Mouse (Mus musculus): ENCODE results near the gene Ddx49.

The Ddx49 gene

DNA sequence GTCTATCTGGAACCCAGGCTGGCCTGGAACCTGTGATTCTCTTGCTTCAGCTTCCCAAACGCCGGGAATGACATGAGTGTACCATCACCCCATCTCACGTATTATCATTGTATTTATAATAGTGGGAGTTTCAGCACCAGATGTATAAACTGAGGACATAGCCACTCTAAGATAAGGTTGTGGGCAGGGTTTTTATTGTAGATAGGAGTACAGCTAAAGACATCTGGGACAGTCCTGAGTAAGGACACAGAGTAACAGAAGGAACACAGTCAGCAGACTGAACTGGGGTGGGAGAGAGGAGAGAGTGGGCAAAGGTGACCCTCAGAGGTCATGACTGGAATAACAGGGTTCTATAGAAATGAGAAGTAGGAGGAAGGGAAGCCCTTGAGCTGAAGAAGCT, 34.6 kb downstream of the Ddx49 start:
- DNase-seq (ENCODE audit: extremely low spot score): no peak

DNA sequence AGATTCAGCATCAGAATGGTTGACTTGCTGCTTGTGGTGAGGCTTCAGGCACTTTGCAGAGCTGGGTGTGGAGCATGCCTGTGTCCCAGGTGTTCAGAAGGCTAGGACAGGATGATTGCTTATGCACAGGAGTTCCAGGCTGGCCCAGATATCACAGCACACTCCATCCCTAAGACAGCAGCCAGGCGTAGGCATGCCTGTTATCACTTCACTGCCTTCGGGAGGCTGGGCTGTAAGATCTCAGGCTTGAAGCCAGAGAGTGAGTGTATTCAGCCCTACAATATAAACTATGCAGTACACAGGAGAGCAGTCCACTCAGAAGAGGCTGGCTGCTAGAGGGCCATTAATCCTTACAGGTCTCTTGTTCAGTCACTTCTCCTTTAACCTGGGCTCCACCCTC, 43.2 kb downstream of the Ddx49 start:
- no peak for DNase-seq (ENCODE audit: extremely low spot score)

DNA sequence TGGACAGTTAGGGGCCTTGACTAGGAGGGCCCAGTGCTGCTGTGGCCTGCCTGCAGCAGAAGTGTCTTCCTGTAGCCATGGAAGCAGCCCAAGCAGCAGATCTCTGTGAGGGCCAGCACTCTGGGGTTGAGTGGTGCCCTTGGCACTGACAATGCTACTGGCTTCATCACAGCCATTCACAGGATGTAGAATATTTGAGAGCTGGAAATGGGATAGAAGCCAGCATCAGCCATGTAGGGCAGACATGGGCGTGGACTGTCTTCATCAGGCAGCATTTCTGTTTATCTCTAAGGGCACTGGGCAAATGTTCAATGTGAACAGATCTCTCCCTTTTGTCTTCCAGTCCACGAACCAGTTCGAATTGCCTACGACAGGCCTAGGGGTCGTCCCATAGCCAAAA, 43.7 kb downstream of the Ddx49 start:
- no peak for DNase-seq (ENCODE audit: extremely low spot score)

DNA sequence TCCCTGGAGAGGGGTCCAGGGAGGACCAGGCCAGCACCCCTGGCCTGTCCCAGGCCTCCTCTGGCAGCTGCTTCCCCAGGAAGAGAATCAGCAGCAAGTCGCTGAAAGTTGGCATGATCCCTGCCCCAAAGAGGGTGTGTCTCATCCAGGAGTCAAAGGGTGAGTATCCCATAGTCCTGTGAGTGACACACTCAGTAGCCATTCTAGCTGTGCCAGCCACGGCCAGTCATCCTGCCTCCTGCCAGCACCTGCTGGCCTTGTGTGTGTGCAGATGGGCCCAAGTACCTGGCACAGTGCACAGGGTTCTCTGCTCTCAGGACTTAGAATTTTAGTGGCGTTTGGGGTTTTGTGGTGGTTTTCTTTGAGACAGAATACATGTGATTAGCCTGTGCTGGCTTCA, 44.8 kb downstream of the Ddx49 start:
- DNase-seq (ENCODE audit: extremely low spot score): no peak

DNA sequence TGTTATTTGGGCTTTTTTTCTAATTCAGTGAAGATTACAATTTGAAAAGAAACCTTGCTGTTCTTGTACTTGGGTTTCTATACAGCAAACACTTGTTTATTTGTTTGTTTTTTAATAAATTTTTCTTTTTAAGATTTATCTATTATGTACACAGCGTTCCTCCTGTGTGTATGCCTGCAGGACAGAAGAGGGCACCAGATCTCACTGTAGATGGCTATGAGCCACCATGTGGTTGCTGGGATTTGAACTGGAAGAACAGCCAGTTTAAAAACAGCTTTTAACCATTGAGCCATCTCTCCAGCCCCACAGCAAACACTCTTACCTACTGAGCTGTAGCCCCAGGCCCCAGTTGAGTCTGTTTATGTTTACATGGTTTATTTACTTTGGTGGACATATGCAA, 47.7 kb downstream of the Ddx49 start:
- DNase-seq (ENCODE audit: extremely low spot score): no peak

DNA sequence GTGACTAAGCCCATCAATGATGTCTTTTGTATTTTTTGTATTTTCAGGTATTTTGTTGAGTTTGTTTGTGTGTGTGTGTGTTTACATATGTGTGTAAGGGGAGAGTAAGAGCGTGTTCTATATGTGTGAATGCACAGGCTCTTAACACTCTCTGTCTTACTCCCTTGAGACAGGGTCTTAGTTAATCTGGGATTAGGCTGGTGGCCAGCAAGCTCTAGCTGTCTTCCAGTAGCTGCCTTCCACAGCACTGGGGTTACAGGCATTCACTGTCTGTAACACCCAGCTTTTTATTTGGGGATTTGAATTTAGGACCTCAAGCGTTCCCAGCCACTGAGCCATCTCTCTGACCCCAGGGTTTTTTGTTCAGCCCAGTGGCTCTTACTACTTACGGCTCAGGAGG, 54.4 kb downstream of the Ddx49 start:
- no peak for DNase-seq (ENCODE audit: extremely low spot score)

DNA sequence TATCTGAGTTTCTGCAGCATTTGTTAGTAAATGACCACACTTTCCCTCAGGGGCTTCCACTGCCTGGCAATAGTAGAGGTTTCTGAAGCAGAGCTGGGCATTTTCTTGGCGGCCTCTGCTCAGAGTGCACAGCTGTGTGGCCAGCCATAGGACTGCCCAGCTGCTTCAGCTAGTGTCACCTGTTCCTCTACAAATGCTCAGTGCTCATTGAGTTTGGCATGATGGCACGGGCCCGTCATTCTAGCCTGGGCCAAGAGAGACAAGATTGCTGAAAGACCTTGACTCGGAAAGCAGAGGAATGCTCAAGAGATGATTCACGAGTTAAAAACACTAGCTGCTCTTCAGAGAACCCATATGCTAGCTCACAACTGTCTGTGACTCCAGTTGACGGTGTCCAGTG, 55.7 kb downstream of the Ddx49 start:
- no peak for DNase-seq (ENCODE audit: extremely low spot score)
